Mouse (Mus musculus) C2C12 (cell line): ENCODE measurements around the gene Gm17482.
A peak's percentile ranks its signal among the peaks of the same experiment; 100 is the strongest.

Experiments
- CTCF ChIP-seq: IDR thresholded peaks from one replicate; pipeline ENCODE4 v1.5.1; 2011; ENCODE audit not compliant: control insufficient read depth, insufficient read depth, insufficient read length
- MYOG ChIP-seq: IDR thresholded peaks from one replicate; pipeline ENCODE4 v1.6.1; 2011; ENCODE audit not compliant: control insufficient read depth, insufficient read length; ENCODE audit errors: extremely low read depth

DNA sequence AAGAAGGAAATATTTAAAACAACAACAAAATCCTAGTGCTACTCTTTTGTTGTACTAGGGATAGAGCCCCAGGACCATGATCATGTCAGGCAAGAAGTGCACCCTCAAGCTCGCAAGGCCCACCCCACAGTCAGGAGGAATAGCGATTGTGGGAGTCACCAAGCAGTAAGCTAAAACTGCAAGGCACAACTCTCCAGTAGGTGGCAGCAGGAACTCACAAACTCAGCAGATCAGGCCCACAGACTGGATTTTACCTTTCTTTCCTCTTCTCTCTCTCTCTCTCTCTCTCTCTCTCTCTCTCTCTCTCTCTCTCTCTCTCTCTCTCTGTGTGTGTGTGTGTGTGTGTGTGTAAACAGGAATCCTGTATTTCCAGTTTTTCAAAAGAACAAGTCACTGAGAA, 386 bp downstream of the Gm17482 start:
- TF ChIP-seq CTCF (peak; percentile 81), MYOG (no peak)
